Mouse (Mus musculus): ENCODE measurements around the gene Rcn3. TPM values are rescaled to one million over a fixed set of nuclear protein-coding genes. Genes with fewer than 3 reads are reported as not detected.
A peak's percentile ranks its signal among the peaks of the same experiment; 100 is the strongest.

The Rcn3 gene
- polyA plus RNA-seq, 1 experiment: 166 TPM

DNA sequence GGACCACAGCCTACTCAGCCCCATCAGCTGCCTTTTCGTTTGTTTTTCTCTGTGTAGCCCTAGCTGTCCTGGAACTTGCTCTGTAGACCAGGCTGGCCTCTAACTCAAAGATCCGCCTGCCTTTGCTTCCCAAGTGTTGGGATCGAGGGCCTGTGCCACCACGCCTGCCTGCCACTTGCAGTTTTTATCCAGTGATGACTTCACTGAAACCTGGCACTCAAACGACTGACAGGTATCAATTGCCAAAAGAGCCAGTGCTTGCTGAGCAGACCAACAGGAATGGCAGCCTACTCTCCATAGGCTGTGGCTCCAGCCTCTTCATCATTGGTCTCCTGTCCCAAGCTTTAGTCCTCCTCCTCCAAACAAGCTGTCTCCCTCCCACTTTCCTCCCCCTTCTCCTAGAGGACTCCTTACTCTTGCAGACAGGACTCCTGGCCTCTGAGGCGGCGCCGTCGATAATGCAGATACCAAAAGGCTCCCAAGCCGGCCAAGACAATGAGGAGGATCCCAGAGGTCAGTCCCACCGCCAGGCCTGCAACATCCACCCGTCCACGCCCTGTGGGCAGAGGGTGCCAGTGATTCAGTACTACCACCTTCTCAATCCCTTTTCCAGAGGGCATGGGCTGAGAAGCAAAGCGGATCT is 35.6 kb downstream of the Rcn3 start:
- no peaks in the 10 kb centered on the region for H3K36me3 ChIP-seq (ENCODE audit: control insufficient read depth, insufficient read depth)
- H3K79me2 ChIP-seq (ENCODE audit: control insufficient read depth, insufficient read depth): peaks cover 12% of the 10 kb centered on the region
- H3K4me3 ChIP-seq (ENCODE audit: insufficient read depth, poor library complexity, severe bottlenecking): no peak overlapping the region
- no peak overlapping the region for H3ac ChIP-seq (ENCODE audit: control insufficient read depth, insufficient read length, low read depth)
- TF ChIP-seq MAX (IDR thresholded peaks at IDR 0.05) (no peak), MYOG (IDR thresholded peaks at IDR 0.05; ENCODE audit: control insufficient read depth, extremely low read depth, insufficient read length) (no peak), FOSL1 (IDR thresholded peaks at IDR 0.05; ENCODE audit: insufficient read depth, low read length, poor library complexity, severe bottlenecking) (no peak), USF1 (IDR thresholded peaks at IDR 0.05; ENCODE audit: low read depth) (no peak), MYOD1 (IDR thresholded peaks at IDR 0.05; ENCODE audit: control insufficient read depth, insufficient read length, low read depth) (no peak), CEBPB (IDR thresholded peaks at IDR 0.05; ENCODE audit: low read depth) (no peak), CTCF (IDR thresholded peaks at IDR 0.05; ENCODE audit: control insufficient read depth, insufficient read depth, insufficient read length) (no peak)
- H3K27me3 ChIP-seq (ENCODE audit: control insufficient read depth, insufficient read depth, insufficient read length): no peaks in the 10 kb centered on the region
- peaks cover 9% of the 10 kb centered on the region for H3K79me3 ChIP-seq (ENCODE audit: low read depth)

DNA sequence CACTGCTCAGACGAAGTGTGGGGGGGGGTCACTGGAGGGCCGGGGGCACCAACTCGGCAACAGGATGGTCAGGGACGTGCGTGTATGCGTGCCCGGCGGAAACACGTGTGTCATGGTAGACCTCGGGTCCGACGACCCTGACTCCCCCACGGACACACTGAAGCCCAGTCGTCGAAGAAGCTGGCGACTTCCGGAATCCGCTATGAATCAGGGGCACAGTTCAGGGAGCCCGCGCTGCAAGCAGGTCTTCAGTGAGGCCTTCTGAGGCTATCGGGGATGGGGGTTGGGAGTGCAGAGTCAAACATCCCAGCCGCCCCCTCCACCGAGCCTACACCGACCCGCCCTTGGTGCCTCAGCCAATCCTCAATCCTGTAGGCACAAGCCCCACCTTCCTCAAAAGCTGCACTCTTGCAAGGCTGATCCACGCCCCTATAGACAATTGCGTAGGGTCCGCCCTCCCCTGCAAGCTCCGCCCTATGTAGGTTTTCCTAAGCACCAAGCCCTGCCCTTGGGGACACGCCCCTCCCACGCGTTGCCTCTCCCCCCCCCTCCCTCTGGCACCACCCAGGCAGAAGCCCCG is 38.0 kb downstream of the Rcn3 start:
- Histone ChIP-seq H3K36me3 (ENCODE audit: control insufficient read depth, insufficient read depth) (peaks cover 12% of the 10 kb centered on the region), H3ac (ENCODE audit: control insufficient read depth, insufficient read length, low read depth) (peak overlapping the region; percentile 83), H3K79me2 (ENCODE audit: control insufficient read depth, insufficient read depth) (peaks cover 35% of the 10 kb centered on the region), H3K79me3 (ENCODE audit: low read depth) (peaks cover 18% of the 10 kb centered on the region), H3K27me3 (ENCODE audit: control insufficient read depth, insufficient read depth, insufficient read length) (no peaks in the 10 kb centered on the region), H3K4me3 (ENCODE audit: insufficient read depth, poor library complexity, severe bottlenecking) (peak overlapping the region; percentile 60)
- TF ChIP-seq CTCF (IDR thresholded peaks at IDR 0.05; ENCODE audit: control insufficient read depth, insufficient read depth, insufficient read length) (no peak), USF1 (IDR thresholded peaks at IDR 0.05; ENCODE audit: low read depth) (no peak), MYOD1 (IDR thresholded peaks at IDR 0.05; ENCODE audit: control insufficient read depth, insufficient read length, low read depth) (no peak), FOSL1 (IDR thresholded peaks at IDR 0.05; ENCODE audit: insufficient read depth, low read length, poor library complexity, severe bottlenecking) (no peak), CEBPB (IDR thresholded peaks at IDR 0.05; ENCODE audit: low read depth) (no peak), MYOG (IDR thresholded peaks at IDR 0.05; ENCODE audit: control insufficient read depth, extremely low read depth, insufficient read length) (no peak), MAX (IDR thresholded peaks at IDR 0.05) (no peak)

DNA sequence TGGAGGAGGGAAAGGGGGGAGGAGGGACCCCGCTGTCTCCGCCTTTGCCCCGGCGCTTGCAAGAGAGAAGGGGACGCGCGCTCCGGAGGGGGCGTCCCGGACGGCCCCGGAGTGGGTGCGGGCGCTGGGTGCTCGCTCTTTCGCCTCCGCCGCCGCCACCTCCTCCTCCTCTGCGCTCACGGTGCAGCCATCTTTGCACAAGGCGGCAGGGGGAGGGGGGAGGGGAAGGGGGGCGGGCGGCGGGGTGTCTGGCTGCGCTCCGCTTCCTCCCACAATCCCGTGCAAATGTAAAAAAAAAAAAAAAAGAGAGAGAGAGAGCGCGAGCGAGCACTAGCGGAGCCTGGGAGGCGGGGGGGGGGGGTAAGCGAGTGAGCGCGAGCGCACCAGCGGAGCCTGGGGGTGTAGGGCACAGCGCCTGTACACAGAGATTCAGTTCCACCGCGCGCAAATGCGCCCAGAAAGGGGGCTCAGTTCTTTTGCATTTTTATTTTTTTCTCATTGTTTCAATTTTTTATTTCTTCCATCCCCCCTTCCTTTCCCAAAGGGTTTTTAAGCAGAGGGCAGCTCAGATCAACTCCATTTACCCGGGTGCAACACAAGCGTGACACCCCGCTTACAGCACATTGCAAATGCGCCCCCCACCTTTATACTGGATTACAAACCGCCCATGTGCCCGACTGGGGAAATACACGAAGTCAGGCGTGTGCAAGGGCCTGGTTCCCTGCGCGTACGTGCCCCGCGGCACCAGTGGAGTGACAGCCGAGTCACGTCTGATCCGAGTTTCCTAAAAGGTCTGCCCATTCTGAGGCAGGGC is 38.7 kb downstream of the Rcn3 start:
- H3K79me3 ChIP-seq (ENCODE audit: low read depth): peaks cover 18% of the 10 kb centered on the region
- peak overlapping the region; percentile 60 for H3K4me3 ChIP-seq (ENCODE audit: insufficient read depth, poor library complexity, severe bottlenecking)
- peaks cover 15% of the 10 kb centered on the region for H3K36me3 ChIP-seq (ENCODE audit: control insufficient read depth, insufficient read depth)
- peaks cover 42% of the 10 kb centered on the region for H3K79me2 ChIP-seq (ENCODE audit: control insufficient read depth, insufficient read depth)
- TF ChIP-seq FOSL1 (IDR thresholded peaks at IDR 0.05; ENCODE audit: insufficient read depth, low read length, poor library complexity, severe bottlenecking): no peak
- no peak for TF ChIP-seq CTCF (IDR thresholded peaks at IDR 0.05; ENCODE audit: control insufficient read depth, insufficient read depth, insufficient read length)
- no peak for TF ChIP-seq CEBPB (IDR thresholded peaks at IDR 0.05; ENCODE audit: low read depth)
- TF ChIP-seq MYOD1 (IDR thresholded peaks at IDR 0.05; ENCODE audit: control insufficient read depth, insufficient read length, low read depth): no peak
- TF ChIP-seq MYOG (IDR thresholded peaks at IDR 0.05; ENCODE audit: control insufficient read depth, extremely low read depth, insufficient read length): no peak
- TF ChIP-seq MAX (IDR thresholded peaks at IDR 0.05): no peak
- TF ChIP-seq USF1 (IDR thresholded peaks at IDR 0.05; ENCODE audit: low read depth): no peak
- no peaks in the 10 kb centered on the region for H3K27me3 ChIP-seq (ENCODE audit: control insufficient read depth, insufficient read depth, insufficient read length)
- peak overlapping the region; percentile 83 for H3ac ChIP-seq (ENCODE audit: control insufficient read depth, insufficient read length, low read depth)

DNA sequence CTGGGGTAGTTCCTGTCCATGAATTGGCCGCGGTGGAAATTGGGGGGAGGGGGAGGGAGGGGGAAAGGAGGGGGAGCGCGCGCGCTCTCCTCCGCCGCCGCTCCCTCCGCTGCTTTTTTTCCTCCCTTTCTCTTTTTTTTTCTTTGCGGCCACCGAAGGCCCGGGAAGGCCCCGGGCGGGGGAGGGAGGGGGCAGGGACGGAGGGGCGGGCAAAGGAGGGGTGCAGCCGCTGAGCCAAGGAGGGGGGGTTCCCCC is 39.2 kb downstream of the Rcn3 start, which contains the start of gene Prr12:
Prr12 (minus strand) TSS at position 20 of the 255 bp plus-strand sequence.
- no peak for TF ChIP-seq MYOD1 (IDR thresholded peaks at IDR 0.05; ENCODE audit: control insufficient read depth, insufficient read length, low read depth)
- TF ChIP-seq USF1 (IDR thresholded peaks at IDR 0.05; ENCODE audit: low read depth): no peak
- no peak for TF ChIP-seq CTCF (IDR thresholded peaks at IDR 0.05; ENCODE audit: control insufficient read depth, insufficient read depth, insufficient read length)
- no peak for TF ChIP-seq FOSL1 (IDR thresholded peaks at IDR 0.05; ENCODE audit: insufficient read depth, low read length, poor library complexity, severe bottlenecking)
- no peak for TF ChIP-seq CEBPB (IDR thresholded peaks at IDR 0.05; ENCODE audit: low read depth)
- no peak for TF ChIP-seq MYOG (IDR thresholded peaks at IDR 0.05; ENCODE audit: control insufficient read depth, extremely low read depth, insufficient read length)
- no peak for TF ChIP-seq MAX (IDR thresholded peaks at IDR 0.05)
- H3K79me2 ChIP-seq (ENCODE audit: control insufficient read depth, insufficient read depth): peaks cover 47% of the 10 kb centered on the region
- H3K27me3 ChIP-seq (ENCODE audit: control insufficient read depth, insufficient read depth, insufficient read length): no peaks in the 10 kb centered on the region
- peaks cover 15% of the 10 kb centered on the region for H3K36me3 ChIP-seq (ENCODE audit: control insufficient read depth, insufficient read depth)
- H3K4me3 ChIP-seq (ENCODE audit: insufficient read depth, poor library complexity, severe bottlenecking): peak within 1 kb of the TSS; percentile 60
- H3ac ChIP-seq (ENCODE audit: control insufficient read depth, insufficient read length, low read depth): peak within 1 kb of the TSS; percentile 92
- peaks cover 18% of the 10 kb centered on the region for H3K79me3 ChIP-seq (ENCODE audit: low read depth)

DNA sequence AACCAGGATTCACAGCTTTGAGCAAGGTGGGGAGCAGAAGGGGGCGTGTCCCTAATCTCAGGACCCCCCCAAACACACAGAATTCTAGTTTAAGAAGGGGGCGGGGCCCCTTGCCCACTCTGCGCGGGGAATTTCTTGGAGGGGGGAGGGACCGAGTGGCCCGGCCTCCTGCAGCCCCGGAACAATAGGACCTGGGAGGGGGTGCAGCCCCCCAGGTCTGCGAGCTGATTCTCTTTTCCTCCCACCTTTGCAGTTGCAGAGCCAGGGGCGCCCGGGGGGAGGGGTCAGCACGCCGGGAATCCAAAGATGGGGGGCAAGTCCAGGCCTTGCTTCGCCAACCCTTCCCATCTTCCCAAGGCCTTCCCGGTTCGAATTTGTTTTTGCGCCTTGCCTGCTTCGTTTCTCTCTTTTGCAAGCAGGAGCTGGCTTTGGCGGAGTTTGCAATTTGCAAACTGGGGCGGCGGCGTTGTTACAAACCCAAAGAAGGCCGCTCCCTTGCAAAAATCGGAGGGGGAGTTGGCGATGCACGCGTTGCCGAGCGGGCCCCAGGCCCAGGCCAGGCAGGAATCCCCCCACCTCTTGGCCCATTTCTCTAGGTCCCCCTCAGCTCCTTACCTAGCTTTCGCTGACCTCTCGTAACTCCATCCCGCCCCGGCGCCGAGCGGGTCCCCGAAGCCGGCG is 39.7 kb downstream of the Rcn3 start:
- peak overlapping the region; percentile 92 for H3ac ChIP-seq (ENCODE audit: control insufficient read depth, insufficient read length, low read depth)
- peak overlapping the region; percentile 60 for H3K4me3 ChIP-seq (ENCODE audit: insufficient read depth, poor library complexity, severe bottlenecking)
- peaks cover 18% of the 10 kb centered on the region for H3K36me3 ChIP-seq (ENCODE audit: control insufficient read depth, insufficient read depth)
- TF ChIP-seq CTCF (IDR thresholded peaks at IDR 0.05; ENCODE audit: control insufficient read depth, insufficient read depth, insufficient read length): no peak
- TF ChIP-seq MAX (IDR thresholded peaks at IDR 0.05): no peak
- TF ChIP-seq FOSL1 (IDR thresholded peaks at IDR 0.05; ENCODE audit: insufficient read depth, low read length, poor library complexity, severe bottlenecking): no peak
- no peak for TF ChIP-seq MYOG (IDR thresholded peaks at IDR 0.05; ENCODE audit: control insufficient read depth, extremely low read depth, insufficient read length)
- TF ChIP-seq USF1 (IDR thresholded peaks at IDR 0.05; ENCODE audit: low read depth): no peak
- TF ChIP-seq MYOD1 (IDR thresholded peaks at IDR 0.05; ENCODE audit: control insufficient read depth, insufficient read length, low read depth): no peak
- TF ChIP-seq CEBPB (IDR thresholded peaks at IDR 0.05; ENCODE audit: low read depth): no peak
- H3K79me3 ChIP-seq (ENCODE audit: low read depth): peaks cover 18% of the 10 kb centered on the region
- peaks cover 47% of the 10 kb centered on the region for H3K79me2 ChIP-seq (ENCODE audit: control insufficient read depth, insufficient read depth)
- H3K27me3 ChIP-seq (ENCODE audit: control insufficient read depth, insufficient read depth, insufficient read length): no peaks in the 10 kb centered on the region
